Mouse (Mus musculus) retina, adult 2 months (tissue): ENCODE results near the gene Dusp14.

Experiments used
- DNase-seq: peaks from one replicate; pipeline ENCODE4 v3.0.0-alpha.2; 2012; ENCODE audit warnings: low read depth, low spot score

The Dusp14 gene

GRCm38 (mm10) chr11:84066927-84067645, 2.0 kb downstream of the Dusp14 start:
- DNase-seq = no peak

DNA sequence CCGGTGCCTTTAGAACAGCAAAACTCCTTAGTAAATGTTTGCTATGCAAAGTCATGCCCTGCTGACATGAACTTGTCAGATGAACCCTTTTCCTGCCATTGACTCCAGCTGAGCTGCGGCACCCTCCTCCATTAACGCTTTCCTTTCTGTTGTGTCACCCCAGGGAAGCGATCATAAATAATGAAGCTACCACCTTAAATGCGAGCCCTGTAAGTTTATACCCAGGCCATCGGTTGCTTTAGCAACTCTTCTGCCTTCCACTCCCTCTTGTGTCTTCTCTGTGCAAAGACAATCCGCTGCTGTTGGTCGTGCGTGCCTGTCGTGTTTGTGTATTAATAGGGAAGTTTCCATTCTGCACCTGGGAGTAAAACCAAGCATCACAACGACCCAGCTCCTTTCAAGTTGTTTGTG, 3.0 kb downstream of the Dusp14 start:
- no peak for DNase-seq

GRCm38 (mm10) chr11:84063631-84064209, 5.3 kb downstream of the Dusp14 start:
- no peak for DNase-seq

DNA sequence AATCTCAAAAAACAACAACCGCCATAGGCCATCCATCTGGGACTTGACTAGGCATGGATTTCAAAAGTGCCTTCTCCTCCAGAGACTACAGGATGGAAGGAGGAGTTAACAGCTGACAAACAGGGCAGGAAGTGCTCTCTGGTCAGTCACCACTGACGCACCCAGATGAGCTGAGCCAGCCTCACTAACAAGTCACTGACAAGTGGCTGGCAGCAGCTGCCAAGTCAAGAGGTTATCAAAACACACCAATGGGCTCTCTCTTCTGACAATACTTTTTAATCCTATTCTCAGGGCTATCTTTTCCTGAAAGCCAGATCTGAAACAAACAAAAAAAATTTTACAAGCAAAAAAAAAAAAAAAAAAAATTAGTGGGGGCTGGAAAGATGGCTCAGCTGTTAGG, 6.3 kb downstream of the Dusp14 start:
- DNase-seq = no peak

GRCm38 (mm10) chr11:84061881-84062280, 7.2 kb downstream of the Dusp14 start:
- no peak for DNase-seq

DNA sequence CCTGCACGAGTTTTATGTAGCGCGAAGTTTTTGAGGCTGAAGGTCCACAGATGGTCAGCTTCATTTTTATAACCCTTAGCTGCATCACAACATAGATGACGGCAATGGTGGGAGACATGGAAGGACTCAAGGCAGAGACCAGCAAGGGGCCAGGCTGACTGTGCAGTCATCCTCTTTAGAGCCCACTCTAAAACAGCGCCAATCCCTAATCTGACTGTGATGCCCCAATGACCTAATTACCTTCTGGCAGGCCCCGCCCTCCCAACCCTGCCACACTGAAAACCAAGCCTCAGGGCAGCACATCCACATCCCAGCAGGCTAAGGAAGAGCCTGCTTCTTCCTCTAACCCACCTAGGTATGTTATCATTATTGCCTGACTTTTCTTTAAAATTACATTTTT, 8.4 kb downstream of the Dusp14 start:
- peak; percentile 62 for DNase-seq

GRCm38 (mm10) chr11:84059784-84060183, 9.3 kb downstream of the Dusp14 start:
- no peak for DNase-seq

GRCm38 (mm10) chr11:84057418-84057817, 11.6 kb downstream of the Dusp14 start:
- DNase-seq = no peak

GRCm38 (mm10) chr11:84053524-84054163, 15.4 kb downstream of the Dusp14 start:
- no peak for DNase-seq

DNA sequence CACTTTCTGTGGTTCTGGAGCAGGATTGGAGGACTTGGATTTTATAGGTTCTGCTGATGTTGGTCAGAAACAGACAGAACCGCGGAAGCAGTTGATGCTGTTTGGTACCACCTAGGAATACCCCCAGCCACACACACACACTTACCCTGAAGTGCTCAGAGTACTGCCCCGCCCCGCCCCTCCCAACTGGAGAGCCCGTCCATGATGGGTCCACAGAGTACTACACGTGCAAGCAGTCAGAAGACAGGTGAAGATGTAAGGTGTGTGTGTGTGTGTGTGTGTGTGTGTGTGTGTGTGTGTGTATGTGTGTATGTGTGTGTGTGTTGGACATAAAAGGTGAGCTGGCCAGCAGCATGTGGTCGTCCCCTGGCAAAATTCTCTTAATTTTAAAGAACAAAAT, 16.0 kb downstream of the Dusp14 start:
- no peak for DNase-seq

DNA sequence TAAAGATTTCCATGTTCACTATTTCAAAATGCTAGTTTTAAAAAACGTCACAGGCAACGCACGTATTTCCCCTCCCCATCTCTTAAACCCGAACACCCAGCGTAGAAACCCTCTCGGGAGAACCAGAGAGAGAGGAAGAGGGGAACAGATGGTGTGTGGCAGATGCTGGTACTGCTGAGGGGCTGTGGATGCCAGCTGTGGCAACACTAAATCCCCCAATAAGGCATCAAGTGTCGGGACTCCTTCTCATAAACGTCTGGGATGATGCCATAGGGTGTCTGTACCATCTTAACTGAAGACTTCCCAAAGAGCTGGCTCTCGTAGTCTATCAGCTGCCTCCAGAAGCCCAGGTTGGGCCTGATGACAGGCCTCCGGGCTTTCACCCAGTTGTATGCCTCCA, 20.6 kb downstream of the Dusp14 start:
- no peak for DNase-seq

GRCm38 (mm10) chr11:84047270-84047669, 21.8 kb downstream of the Dusp14 start:
- no peak for DNase-seq

GRCm38 (mm10) chr11:84044988-84045387, 24.1 kb downstream of the Dusp14 start:
- no peak for DNase-seq

DNA sequence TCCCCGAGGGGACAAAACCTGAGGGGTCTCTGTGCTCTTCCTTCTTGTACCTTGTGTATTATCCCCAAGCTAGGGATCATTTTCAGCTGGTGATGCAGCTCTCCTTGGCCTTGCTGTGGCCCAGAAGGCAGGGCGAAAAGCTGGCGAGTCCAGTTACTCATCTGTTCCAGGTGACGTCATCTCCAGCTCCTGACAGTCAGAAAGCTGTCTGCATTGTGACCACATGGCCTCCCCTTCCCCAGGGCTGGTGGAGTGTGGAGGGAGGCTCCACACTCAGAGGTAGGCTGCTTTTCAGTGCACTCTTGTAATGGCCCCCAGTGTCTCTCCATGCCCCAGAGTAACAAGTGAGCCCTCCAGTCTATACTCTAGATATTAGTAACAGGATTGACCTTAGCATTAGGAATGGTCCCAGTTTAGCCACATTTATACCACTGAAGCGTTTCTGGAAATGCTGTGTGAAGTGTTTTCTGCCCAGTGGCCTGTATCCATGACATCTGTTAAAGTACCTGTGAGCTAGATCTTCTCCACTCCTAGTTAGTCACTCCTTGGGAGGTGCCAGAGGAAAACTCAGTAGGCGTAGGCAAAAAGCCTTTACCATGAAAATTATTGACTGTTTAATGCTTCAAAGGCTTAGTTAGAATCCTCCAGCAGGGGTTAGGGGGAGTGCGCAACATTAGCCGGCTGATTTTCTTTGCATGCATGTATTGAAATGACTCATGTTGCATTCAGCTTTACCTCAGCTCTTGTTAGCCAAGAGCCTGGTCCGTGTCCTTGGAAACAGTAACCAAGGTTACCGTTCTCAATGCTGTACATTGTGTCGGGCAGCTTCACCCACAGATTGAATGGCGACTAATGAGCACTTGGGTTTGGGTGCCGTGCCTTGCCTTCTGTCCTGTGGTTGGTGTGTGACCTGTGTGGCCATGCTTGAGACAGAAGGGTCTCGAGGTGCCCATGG, 26.0 kb downstream of the Dusp14 start:
- no peak for DNase-seq

- no peak for DNase-seq
Measured at GRCm38 (mm10) chr11:84040621-84041020, 28.4 kb downstream of the Dusp14 start.

- DNase-seq = no peak
Measured at GRCm38 (mm10) chr11:84033671-84034070, 35.4 kb downstream of the Dusp14 start.

DNA sequence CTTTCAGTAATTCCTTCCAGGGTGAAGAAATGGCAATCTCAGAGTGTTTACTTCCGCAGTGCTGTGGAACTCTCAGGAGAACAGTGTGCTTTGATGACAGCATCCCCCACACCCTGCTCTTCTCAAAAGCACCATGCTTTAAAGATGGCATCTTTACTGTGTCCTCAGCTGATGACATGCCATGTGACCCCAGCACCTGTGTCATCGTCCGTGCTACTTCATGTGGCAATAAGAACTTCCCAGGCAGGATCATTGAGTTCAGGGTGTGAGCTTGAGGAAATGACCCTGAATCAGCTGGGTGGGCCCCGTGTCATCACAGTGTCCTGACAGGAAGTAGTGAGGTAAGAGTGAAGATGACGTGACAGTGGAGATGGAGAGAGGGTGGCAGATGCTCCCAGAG, 36.5 kb downstream of the Dusp14 start:
- no peak for DNase-seq

DNA sequence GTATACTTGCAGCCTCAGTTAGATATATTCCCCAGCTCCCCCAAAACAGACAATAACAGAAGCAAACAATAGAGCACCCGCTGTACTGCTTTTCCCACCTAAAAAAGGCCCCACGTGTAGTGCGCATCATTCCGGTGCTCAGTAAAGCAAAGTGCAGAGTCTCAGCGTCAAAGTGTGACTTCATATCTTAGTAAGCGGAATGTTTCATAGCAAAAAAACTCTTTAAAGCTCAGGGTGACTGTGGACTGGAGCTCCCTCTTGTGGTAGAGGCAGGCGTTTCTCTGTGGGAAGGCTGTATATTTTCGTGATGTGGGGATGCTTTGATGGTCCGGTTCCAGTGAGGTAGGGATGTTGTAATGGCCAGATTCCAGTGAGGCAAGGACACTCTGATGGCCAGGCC, 37.1 kb downstream of the Dusp14 start:
- DNase-seq = no peak

DNA sequence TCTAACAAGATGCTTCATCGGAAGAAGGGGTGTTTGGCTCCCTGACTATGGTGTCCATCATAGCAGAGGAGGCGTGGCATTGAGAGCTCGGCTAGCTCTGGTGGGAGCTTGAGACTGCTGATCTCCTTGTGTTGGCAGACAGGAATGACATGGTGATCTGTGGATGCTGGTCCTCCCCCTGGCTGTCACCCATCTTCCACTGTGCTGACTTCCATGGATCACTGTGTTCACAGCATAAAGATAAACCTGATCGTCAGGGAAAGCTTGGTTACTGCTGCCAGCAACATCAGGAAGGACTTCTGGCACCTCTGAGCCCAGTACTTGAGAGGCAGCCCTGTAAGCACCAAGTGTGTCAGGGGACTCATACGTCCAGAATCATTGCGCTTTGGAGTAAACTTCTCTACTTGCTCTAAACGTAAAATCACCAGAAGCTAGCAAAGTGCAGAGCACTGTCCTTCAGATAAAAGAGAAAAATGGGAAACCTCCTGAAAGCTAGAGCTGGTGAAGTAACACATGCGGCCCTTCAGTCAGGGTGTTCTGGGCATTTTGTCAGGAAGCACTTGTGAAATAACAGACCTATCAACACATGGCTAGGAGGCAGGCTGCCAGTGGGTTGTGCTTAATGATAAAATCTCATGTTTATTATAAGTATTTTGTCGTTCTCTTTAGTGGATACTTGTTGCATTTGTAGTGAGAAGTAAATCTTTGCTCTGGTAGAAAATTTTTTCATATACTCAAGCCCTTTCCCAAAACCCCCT, 40.6 kb downstream of the Dusp14 start:
- DNase-seq = no peak

DNA sequence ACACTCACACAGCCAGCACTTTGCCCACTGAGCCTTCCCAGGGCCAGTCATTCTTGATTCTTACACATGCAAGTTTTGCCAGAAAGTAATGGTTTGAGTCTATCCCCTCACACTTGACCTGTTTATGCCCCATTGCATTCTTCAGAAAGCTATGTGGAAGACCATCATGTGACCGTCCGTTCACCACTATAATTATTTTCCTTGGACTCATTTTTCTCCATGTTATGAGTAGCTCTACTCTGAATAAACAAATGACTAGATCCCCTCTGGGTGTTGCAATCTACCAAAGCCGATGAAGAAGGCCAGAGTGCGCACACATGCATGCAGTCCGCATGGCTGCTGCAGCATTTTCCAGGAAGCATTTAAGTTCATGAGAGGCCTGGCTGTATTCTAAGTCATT, 41.8 kb downstream of the Dusp14 start:
- no peak for DNase-seq

GRCm38 (mm10) chr11:84016810-84017508, 52.1 kb downstream of the Dusp14 start:
- DNase-seq = no peak
